Mouse (Mus musculus) C2C12 (cell line): ENCODE results near the gene Spg21.

Source experiments
- CEBPB ChIP-seq: IDR thresholded peaks from one replicate; pipeline ENCODE4 v1.6.1; 2011; ENCODE audit warnings: low read depth, mild to moderate bottlenecking, control low read depth, moderate library complexity
- CTCF ChIP-seq: IDR thresholded peaks from one replicate; pipeline ENCODE4 v1.5.1; 2011; ENCODE audit not compliant: control insufficient read depth, insufficient read depth, insufficient read length
- FOSL1 ChIP-seq: IDR thresholded peaks from one replicate; pipeline ENCODE4 v1.8.0; 2011; ENCODE audit warnings: mild to moderate bottlenecking, low read length; ENCODE audit not compliant: poor library complexity, insufficient read depth, severe bottlenecking
- USF1 ChIP-seq: IDR thresholded peaks from one replicate; pipeline ENCODE4 v1.6.1; 2011; ENCODE audit warnings: low read depth, mild to moderate bottlenecking, control low read depth, moderate library complexity

- TF ChIP-seq CTCF (no peak), USF1 (no peak), CEBPB (no peak), FOSL1 (no peak)
These were observed 51.8 kb downstream of the Spg21 start for GRCm38 (mm10) chr9:65512520-65512919.
